Mouse (Mus musculus): ENCODE measurements around the gene Eci1.

Gene Eci1

DNA sequence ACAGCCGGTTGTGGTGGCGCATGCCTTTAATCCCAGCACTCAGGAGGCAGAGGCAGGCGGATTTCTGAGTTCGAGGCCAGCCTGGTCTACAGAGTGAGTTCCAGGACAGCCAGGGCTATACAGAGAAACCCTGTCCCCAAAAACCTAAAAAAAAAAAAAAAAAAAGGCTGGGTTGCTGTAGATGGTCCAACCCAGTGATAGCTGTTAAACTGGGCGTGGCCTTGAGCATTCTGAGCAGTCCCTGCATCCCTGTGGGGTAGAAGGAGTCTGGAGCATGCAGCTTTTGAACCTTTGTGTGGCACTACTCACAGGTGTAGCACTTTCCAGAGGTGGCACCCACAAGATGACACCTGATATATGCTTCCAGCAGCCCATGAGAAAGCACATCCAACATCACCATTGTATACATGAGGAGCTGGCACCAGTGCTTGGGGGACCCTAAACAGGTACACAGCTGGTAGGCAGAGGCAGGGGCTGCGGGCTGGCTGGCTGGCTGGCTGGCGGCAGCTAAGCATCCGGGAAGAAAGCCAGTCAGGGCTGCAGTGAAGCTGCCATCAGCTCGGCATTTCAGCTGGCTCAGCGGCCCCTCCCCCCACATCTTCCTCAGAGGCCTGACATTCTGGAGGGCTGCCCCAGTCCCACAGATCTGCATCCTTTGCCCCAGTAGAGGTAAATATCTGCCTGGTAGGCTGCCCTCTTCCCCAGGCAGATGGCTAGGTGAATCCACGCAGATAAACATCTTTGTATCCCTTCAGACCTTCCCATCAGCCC is 58.8 kb downstream of the Eci1 start:
- in situ Hi-C loops (cut with MboI; ENCODE audit: low pct_unique_long_range_greater_than_20kb in 1 of 2, low sequenced_read_pairs in 2 of 2, unreplicated experiment in 1 of 2): no loop called here

DNA sequence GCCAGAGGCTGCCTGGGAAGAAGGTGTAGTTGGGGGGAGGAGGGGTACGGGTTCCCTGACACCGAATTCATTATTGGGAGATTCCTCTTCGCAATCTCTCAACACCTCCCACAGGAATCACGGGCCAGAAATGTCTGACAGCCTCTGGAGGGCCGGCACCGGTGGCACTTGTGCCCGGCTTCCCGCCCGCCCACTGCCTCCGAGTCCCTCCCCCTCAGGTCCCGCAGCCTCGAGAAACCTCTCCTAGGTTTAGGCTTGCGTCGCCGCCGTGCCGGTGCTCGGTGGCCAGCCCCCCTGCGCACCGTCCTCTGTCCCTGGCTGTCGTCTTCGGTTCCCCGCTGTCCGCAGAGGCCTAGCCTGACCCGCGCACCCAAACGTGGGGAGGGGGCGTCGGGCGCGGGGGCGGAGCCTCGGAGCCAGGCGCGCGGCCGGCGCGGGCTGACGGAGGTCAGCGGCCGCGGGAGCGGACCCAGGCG is 61.8 kb downstream of the Eci1 start, which contains the start of gene Caskin1:
Gene Caskin1, plus strand, starts transcription at position 416 of the 476 bp plus-strand sequence.
- in situ Hi-C loops (cut with MboI; ENCODE audit: low pct_unique_long_range_greater_than_20kb in 1 of 2, low sequenced_read_pairs in 2 of 2, unreplicated experiment in 1 of 2): no loop called here

GRCm38 (mm10) chr17:24488662-24489264 is 62.3 kb downstream of the Eci1 start:
- in situ Hi-C loops (cut with MboI; ENCODE audit: low pct_unique_long_range_greater_than_20kb in 1 of 2, low sequenced_read_pairs in 2 of 2, unreplicated experiment in 1 of 2): no loop called here

Measured in mouse embryonic stem cell (cell line).